Mouse (Mus musculus) megakaryocyte, embryonic 14.5 days (primary cell): ENCODE results near the gene Gsdme.

Source experiments
- FLI1 ChIP-seq: IDR thresholded peaks from 2 replicates; pipeline ENCODE4 v1.6.1; 2012; ENCODE audit warnings: low read length, inconsistent platforms, mixed read lengths
- GATA1 ChIP-seq: IDR thresholded peaks from 3 replicates; pipeline ENCODE4 v1.6.1; 2012; ENCODE audit warnings: mixed read lengths, low read length, inconsistent platforms, borderline replicate concordance

DNA sequence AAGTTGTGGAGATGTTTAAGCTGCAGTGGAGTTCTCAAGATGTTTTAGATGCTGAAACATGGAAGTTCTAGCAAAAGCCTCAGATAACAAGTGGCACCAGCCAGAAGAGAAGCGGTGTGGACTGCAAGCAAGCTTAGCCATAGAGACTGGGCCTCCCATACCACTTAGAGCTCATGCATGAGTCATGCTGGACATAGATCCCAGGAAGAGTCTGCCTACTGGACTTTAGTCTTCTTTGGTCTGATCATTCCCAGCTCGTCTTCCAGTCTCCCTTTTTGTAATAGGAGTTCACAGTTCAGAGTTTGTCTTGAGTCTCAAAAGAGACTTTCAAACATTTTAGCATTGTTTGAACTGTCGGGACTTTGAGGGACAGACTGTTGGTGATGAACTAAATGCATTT, 124.1 kb downstream of the Gsdme start:
- TF ChIP-seq GATA1 (no peak), FLI1 (no peak)
